Comparison of ENCODE assay signal across 8 mouse cellular contexts in genomic region chr12:86948627-86949026, GRCm38 (mm10). TPM values are rescaled to one million over a fixed set of nuclear protein-coding genes. Genes with fewer than 3 reads are reported as not detected.
A peak's percentile ranks its signal among the peaks of the same experiment; 100 is the strongest.
DNase-seq lines count a peak whose midpoint lies in the region; ATAC-seq and TF ChIP-seq lines count a peak whose summit lies in the region.

No protein-coding gene starts in this region.

- peaks cover 6% of the 10 kb centered on the region; the same call in 1 of the 2 replicates for H3K36me3 ChIP-seq in hindbrain, embryonic 12.5 days
- peaks cover 7% of the 10 kb centered on the region for H3K36me3 ChIP-seq in lung, embryonic 15.5 days

- H3K27ac ChIP-seq in left cerebral cortex, adult 2 months, result peak overlapping the region; percentile 100
- no peak overlapping the region for H3K27ac ChIP-seq in hindbrain, embryonic 12.5 days
- peak overlapping the region; percentile 100; the same call in 1 of the 2 replicates for H3K27ac ChIP-seq in lung, embryonic 15.5 days

- H3K9ac ChIP-seq in hindbrain, embryonic 12.5 days, result no peak overlapping the region
- no peak overlapping the region for H3K9ac ChIP-seq in lung, embryonic 15.5 days

- WGBS in hindbrain, embryonic 12.5 days, result 73% methylated on average over 6 of the region's 6 CpGs
- WGBS in lung, embryonic 15.5 days, result 17% methylated on average over 6 of the region's 6 CpGs

- H3K4me2 ChIP-seq in hindbrain, embryonic 12.5 days (replicated peaks), result peak overlapping the region; percentile 94
- H3K4me2 ChIP-seq in lung, embryonic 15.5 days, result peak overlapping the region; percentile 74

- ATAC-seq in hindbrain, embryonic 12.5 days (ENCODE audit: low FRiP score), result no peak
- no peak for ATAC-seq in lung, embryonic 15.5 days (ENCODE audit: borderline replicate concordance, extremely low read depth, low FRiP score, low TSS enrichment)

- TF ChIP-seq CTCF in left cerebral cortex, adult 2 months (IDR thresholded peaks at IDR 0.05), result no peak

- no peak for DNase-seq in left cerebral cortex, adult 2 months (ENCODE audit: extremely low spot score in 1 of 2, low spot score in 2 of 2)
- no peak for DNase-seq in left cerebral cortex, adult 8-10 months (ENCODE audit: low spot score in 2 of 2)
- peak; percentile 81 for DNase-seq in cerebellum, adult 9-11 months
- DNase-seq in thymus, postnatal 36 days, result no peak
- no peak for DNase-seq in ovary, postnatal 14 days (ENCODE audit: low spot score)
- DNase-seq in layer of hippocampus, adult 8-10 months (ENCODE audit: low spot score in 2 of 2), result no peak

- H3K4me3 ChIP-seq in left cerebral cortex, adult 2 months, result peak overlapping the region; percentile 72
- H3K4me3 ChIP-seq in hindbrain, embryonic 12.5 days, result peak overlapping the region; percentile 68; the same call in 1 of the 2 replicates
- H3K4me3 ChIP-seq in lung, embryonic 15.5 days, result no peak overlapping the region

- H3K9me3 ChIP-seq in hindbrain, embryonic 12.5 days (replicated peaks), result no peaks in the 10 kb centered on the region
- H3K9me3 ChIP-seq in lung, embryonic 15.5 days, result no peaks in the 10 kb centered on the region

- H3K4me1 ChIP-seq in hindbrain, embryonic 12.5 days, result peaks cover 32% of the 10 kb centered on the region
- H3K4me1 ChIP-seq in lung, embryonic 15.5 days, result peaks cover 36% of the 10 kb centered on the region

- no peaks in the 10 kb centered on the region for H3K27me3 ChIP-seq in hindbrain, embryonic 12.5 days
- H3K27me3 ChIP-seq in lung, embryonic 15.5 days, result no peaks in the 10 kb centered on the region

- intact Hi-C loops in left cerebral cortex, adult 2 months (cut with DNase I), result no loop called here

RNA-seq across cellular contexts. Expression of gene Cipc, which starts 1.8 kb away (rescaled TPM):
- total RNA-seq in left cerebral cortex, adult 2 months (2021), result 10 to 100 TPM; 79.8 to 91.6 TPM
- 100 to 1,000 TPM in 1 of 4 experiments, 10 to 100 TPM in 3; 95.7 to 109 (median 99.4) TPM for total RNA-seq in left cerebral cortex, adult 8-10 months (2022)
- polyA plus RNA-seq in hindbrain, embryonic 12.5 days (2016; fragmentation: Nextera tagmentation; extraction: Ambion mirVana), result 41.1 and 46.9 TPM in 2 replicates
- 18.0 and 19.2 TPM in 2 replicates for polyA plus RNA-seq in lung, embryonic 15.5 days (2015; fragmentation: Nextera tagmentation; extraction: Ambion mirVana)
- 10 to 100 TPM; 70.7 to 89.0 (median 86.1) TPM for total RNA-seq in layer of hippocampus, adult 8-10 months (2022)

RNA-seq across cellular contexts. Expression of gene Zdhhc22, which starts 41.6 kb away (rescaled TPM):
- 10 to 100 TPM; 59.1 to 61.3 TPM for total RNA-seq in left cerebral cortex, adult 2 months (2021)
- total RNA-seq in left cerebral cortex, adult 8-10 months (2022), result 10 to 100 TPM; 46.9 to 56.7 (median 53.3) TPM
- 2.9 and 3.7 TPM in 2 replicates for polyA plus RNA-seq in hindbrain, embryonic 12.5 days (2016; fragmentation: Nextera tagmentation; extraction: Ambion mirVana)
- polyA plus RNA-seq in lung, embryonic 15.5 days (2015; fragmentation: Nextera tagmentation; extraction: Ambion mirVana), result 0.12 TPM in 1 of 2 replicates, not detected in the other
- total RNA-seq in layer of hippocampus, adult 8-10 months (2022), result 10 to 100 TPM; 12.3 to 18.3 (median 13.7) TPM
